ENCODE assay signal across 10 mouse cellular contexts in genomic region chr11:118326491-118326890, GRCm38 (mm10). TPM values are rescaled to one million over a fixed set of nuclear protein-coding genes. Genes with fewer than 3 reads are reported as not detected.
DNase-seq lines count a peak whose midpoint lies in the region; ATAC-seq and TF ChIP-seq lines count a peak whose summit lies in the region.
"Had no signal": no experiment of that assay in that cellular context is flagged by ENCODE, and none has a peak within 500 bp of the region (broad histone marks: within the 10 kb centered on the region; RNA-seq: fewer than 3 reads in every experiment).

No protein-coding gene starts in this region.

- no peak overlapping the region for H3K9ac ChIP-seq in embryonic facial prominence, embryonic 13.5 days
- H3K9ac ChIP-seq in forebrain, postnatal 0 days = no peak overlapping the region
- H3K9ac ChIP-seq in midbrain, postnatal 0 days (replicated peaks; ENCODE audit: low read length, poor library complexity, severe bottlenecking) = no peak overlapping the region
- H3K9ac ChIP-seq: stomach, embryonic 15.5 days had no signal

- H3K27ac ChIP-seq in layer of hippocampus, adult 2 months = peak overlapping the region; percentile 90
- H3K27ac ChIP-seq in embryonic facial prominence, embryonic 13.5 days = peak overlapping the region; percentile 95
- H3K27ac ChIP-seq in forebrain, postnatal 0 days (ENCODE audit: low read depth, low read length) = peak overlapping the region; percentile 95
- 0 out of 2 replicates have a peak overlapping the region, but pooled peaks have one; percentile 32 for H3K27ac ChIP-seq in midbrain, postnatal 0 days (ENCODE audit: low read depth, low read length)

- no peak overlapping the region; the same call in 1 of the 2 replicates for H3K4me3 ChIP-seq in layer of hippocampus, adult 2 months
- H3K4me3 ChIP-seq in embryonic facial prominence, embryonic 13.5 days = no peak overlapping the region
- no peak overlapping the region for H3K4me3 ChIP-seq in forebrain, postnatal 0 days (ENCODE audit: low read depth, low read length)
- no peak overlapping the region for H3K4me3 ChIP-seq in midbrain, postnatal 0 days (ENCODE audit: low read depth, low read length)
- H3K4me3 ChIP-seq: stomach, embryonic 15.5 days had no signal

- H3K27me3 ChIP-seq in embryonic facial prominence, embryonic 13.5 days = no peaks in the 10 kb centered on the region
- no peaks in the 10 kb centered on the region for H3K27me3 ChIP-seq in forebrain, postnatal 0 days (ENCODE audit: insufficient read depth, low read length)
- no peaks in the 10 kb centered on the region for H3K27me3 ChIP-seq in midbrain, postnatal 0 days (ENCODE audit: insufficient read depth, low read length)
- H3K27me3 ChIP-seq: stomach, embryonic 15.5 days had no signal

- DNase-seq in layer of hippocampus, adult 2 months (ENCODE audit: low spot score in 2 of 2) = no peak
- DNase-seq in layer of hippocampus, adult 9-10 months (ENCODE audit: low spot score) = no peak
- DNase-seq in forebrain, postnatal 0 days = no peak
- DNase-seq in midbrain, postnatal 0 days (ENCODE audit: low spot score) = no peak
- no peak for DNase-seq in embryo, embryonic 10 days (ENCODE audit: low spot score)
- DNase-seq in adrenal gland, adult 2 months = no peak
- DNase-seq: kidney, postnatal 10 days had no signal

- 72% methylated on average over 4 of the region's 4 CpGs for WGBS in embryonic facial prominence, embryonic 13.5 days
- WGBS in forebrain, postnatal 0 days = 92% methylated on average over 4 of the region's 4 CpGs
- 90% methylated on average over 4 of the region's 4 CpGs for WGBS in midbrain, postnatal 0 days

- H3K9me3 ChIP-seq in embryonic facial prominence, embryonic 13.5 days = 0 out of 2 replicates have a peak, but pooled peaks cover 5% of the 10 kb centered on the region
- no peaks in the 10 kb centered on the region for H3K9me3 ChIP-seq in forebrain, postnatal 0 days (ENCODE audit: low read length)
- H3K9me3 ChIP-seq in midbrain, postnatal 0 days (ENCODE audit: low read length) = no peaks in the 10 kb centered on the region
- H3K9me3 ChIP-seq: stomach, embryonic 15.5 days had no signal

- peaks cover 64% of the 10 kb centered on the region for H3K4me1 ChIP-seq in embryonic facial prominence, embryonic 13.5 days
- peaks cover 25% of the 10 kb centered on the region for H3K4me1 ChIP-seq in forebrain, postnatal 0 days (ENCODE audit: insufficient read depth)
- H3K4me1 ChIP-seq in midbrain, postnatal 0 days (ENCODE audit: insufficient read depth, low read length) = peaks cover 11% of the 10 kb centered on the region

- peaks cover 27% of the 10 kb centered on the region for H3K36me3 ChIP-seq in embryonic facial prominence, embryonic 13.5 days
- H3K36me3 ChIP-seq in forebrain, postnatal 0 days (ENCODE audit: insufficient read depth) = no peaks in the 10 kb centered on the region
- H3K36me3 ChIP-seq in midbrain, postnatal 0 days (ENCODE audit: insufficient read depth, low read length) = no peaks in the 10 kb centered on the region
- H3K36me3 ChIP-seq: stomach, embryonic 15.5 days had no signal

- ATAC-seq in embryonic facial prominence, embryonic 13.5 days (ENCODE audit: insufficient number of reproducible peaks, insufficient read depth, low FRiP score, low TSS enrichment, low read depth) = no peak
- ATAC-seq in forebrain, postnatal 0 days = no peak
- no peak for ATAC-seq in midbrain, postnatal 0 days (ENCODE audit: low FRiP score)

- TF ChIP-seq CTCF in layer of hippocampus, adult 2 months (conservative IDR thresholded peaks at IDR 0.05) = no peak
- TF ChIP-seq CTCF in forebrain, postnatal 0 days (IDR thresholded peaks at IDR 0.05; ENCODE audit: low read depth) = no peak
- no peak for TF ChIP-seq CTCF in midbrain, postnatal 0 days (IDR thresholded peaks at IDR 0.05)

- no peak overlapping the region for H3K4me2 ChIP-seq in embryonic facial prominence, embryonic 13.5 days
- H3K4me2 ChIP-seq in forebrain, postnatal 0 days (ENCODE audit: low read depth) = no peak overlapping the region
- H3K4me2 ChIP-seq in midbrain, postnatal 0 days (ENCODE audit: low read depth, low read length, poor library complexity, severe bottlenecking) = no peak overlapping the region
- H3K4me2 ChIP-seq: liver, embryonic 11.5 days; stomach, embryonic 15.5 days had no signal

RNA-seq across cellular contexts. Expression of gene Cep295nl, which starts 15.8 kb away (rescaled TPM):
- total RNA-seq in layer of hippocampus, adult 2 months (2021) = 1 to 10 TPM; 1.1 to 1.6 TPM
- 0.58 and 0.74 TPM in 2 replicates for polyA plus RNA-seq in embryonic facial prominence, embryonic 13.5 days (2015; fragmentation: Nextera tagmentation; extraction: Ambion mirVana)
- 0.33 and 1.5 TPM in 2 replicates for total RNA-seq in forebrain, postnatal 0 days (2014; rRNA removed)
- polyA plus RNA-seq in forebrain, postnatal 0 days (2015; fragmentation: Nextera tagmentation; extraction: Ambion mirVana) = 0.14 and 0.21 TPM in 2 replicates
- 0.16 and 0.71 TPM in 2 replicates for total RNA-seq in midbrain, postnatal 0 days (2014; rRNA removed)
- 0.13 and 0.22 TPM in 2 replicates for polyA plus RNA-seq in midbrain, postnatal 0 days (2015; fragmentation: Nextera tagmentation; extraction: Ambion mirVana)
- under 1 TPM; 0.46 to 0.93 TPM for total RNA-seq in adrenal gland, adult 2 months (2021)
- 0.12 TPM in 1 of 2 replicates, not detected in the other for polyA plus RNA-seq in adrenal gland, adult 2 months (2012; rRNA removed)
- polyA plus RNA-seq: liver, embryonic 11.5 days had no signal

RNA-seq across cellular contexts. Expression of gene Timp2, which starts 29.0 kb away (rescaled TPM):
- 100 to 1,000 TPM; 168 to 196 TPM for total RNA-seq in layer of hippocampus, adult 2 months (2021)
- polyA plus RNA-seq in embryonic facial prominence, embryonic 13.5 days (2015; fragmentation: Nextera tagmentation; extraction: Ambion mirVana) = 117 and 132 TPM in 2 replicates
- total RNA-seq in forebrain, postnatal 0 days (2014; rRNA removed) = 174 and 208 TPM in 2 replicates
- 121 and 165 TPM in 2 replicates for polyA plus RNA-seq in forebrain, postnatal 0 days (2015; fragmentation: Nextera tagmentation; extraction: Ambion mirVana)
- total RNA-seq in midbrain, postnatal 0 days (2014; rRNA removed) = 212 and 217 TPM in 2 replicates
- 129 and 140 TPM in 2 replicates for polyA plus RNA-seq in midbrain, postnatal 0 days (2015; fragmentation: Nextera tagmentation; extraction: Ambion mirVana)
- 100 to 1,000 TPM in 1 of 2 experiments, 10 to 100 TPM in 1; 89.7 to 198 TPM for total RNA-seq in adrenal gland, adult 2 months (2021)
- 79.4 and 126 TPM in 2 replicates for polyA plus RNA-seq in adrenal gland, adult 2 months (2012; rRNA removed)

RNA-seq across cellular contexts. Expression of gene Usp36, which starts 36.4 kb away (rescaled TPM):
- 10 to 100 TPM; 26.5 to 28.5 TPM for total RNA-seq in layer of hippocampus, adult 2 months (2021)
- polyA plus RNA-seq in embryonic facial prominence, embryonic 13.5 days (2015; fragmentation: Nextera tagmentation; extraction: Ambion mirVana) = 22.8 and 24.0 TPM in 2 replicates
- 17.1 and 22.1 TPM in 2 replicates for total RNA-seq in forebrain, postnatal 0 days (2014; rRNA removed)
- 6.7 and 9.5 TPM in 2 replicates for polyA plus RNA-seq in forebrain, postnatal 0 days (2015; fragmentation: Nextera tagmentation; extraction: Ambion mirVana)
- 13.7 and 20.4 TPM in 2 replicates for total RNA-seq in midbrain, postnatal 0 days (2014; rRNA removed)
- 10.6 and 13.1 TPM in 2 replicates for polyA plus RNA-seq in midbrain, postnatal 0 days (2015; fragmentation: Nextera tagmentation; extraction: Ambion mirVana)
- total RNA-seq in adrenal gland, adult 2 months (2021) = 10 to 100 TPM; 18.7 to 26.2 TPM
- polyA plus RNA-seq in adrenal gland, adult 2 months (2012; rRNA removed) = 21.4 and 22.4 TPM in 2 replicates

Comparison
In these comparisons a context has a peak if more than half of its experiments do, and no peak if none do; other contexts are left out.
1. H3K27ac ChIP-seq: peak in every context shown above with its lines; median percentile 95 in embryonic facial prominence, embryonic 13.5 days; 95 in forebrain, postnatal 0 days; 90 in layer of hippocampus, adult 2 months; 32 in midbrain, postnatal 0 days.